Mouse (Mus musculus) liver, adult 2 months (tissue): ENCODE data around the gene Gcm1. TPM values are rescaled to one million over a fixed set of nuclear protein-coding genes. Genes with fewer than 3 reads are reported as not detected.

Experiments
- DNase-seq: peaks from one replicate; pipeline ENCODE4 v3.0.0-alpha.2; 2011; ENCODE audit warnings: low read depth, low spot score; ENCODE audit errors: extremely low read depth
- H3K27ac ChIP-seq: fragments of 200-500 bp; replicated peaks from 2 replicates; pipeline ENCODE4 v1.5.1; 2012; ENCODE audit warnings: low read depth, mild to moderate bottlenecking, control low read depth, inconsistent platforms, low read length; ENCODE audit not compliant: insufficient read depth
- H3K27me3 ChIP-seq: fragments of 200-500 bp; 2 replicates; pipeline ENCODE4 v1.6.1; 2012; ENCODE audit warnings: mild to moderate bottlenecking, moderate library complexity, low read length, inconsistent platforms; ENCODE audit not compliant: control insufficient read depth, insufficient read depth
- H3K36me3 ChIP-seq: fragments of 200-500 bp; 2 replicates; pipeline ENCODE4 v1.6.1; 2012; ENCODE audit warnings: low read length, inconsistent platforms; ENCODE audit not compliant: control insufficient read depth, insufficient read depth
- H3K4me1 ChIP-seq: fragments of 200-500 bp; 2 replicates; pipeline ENCODE4 v1.6.1; 2011; ENCODE audit warnings: low read length; ENCODE audit not compliant: control insufficient read depth, insufficient read depth
- H3K4me3 ChIP-seq: fragments of 200-500 bp; 2 replicates; pipeline ENCODE4 v1.5.1; 2011; ENCODE audit warnings: low read depth, mild to moderate bottlenecking, control low read depth, low read length, moderate library complexity; ENCODE audit not compliant: insufficient read depth
- H3K79me2 ChIP-seq: fragments of 200-500 bp; 2 replicates; pipeline ENCODE4 v1.6.1; 2012; ENCODE audit warnings: inconsistent platforms, mild to moderate bottlenecking, low read length, moderate library complexity; ENCODE audit not compliant: control insufficient read depth, insufficient read depth
- H3K9ac ChIP-seq: fragments of 200-500 bp; 2 replicates; pipeline ENCODE4 v1.6.1; 2012; ENCODE audit warnings: low read depth, mild to moderate bottlenecking, control low read depth, inconsistent platforms, low read length
- CTCF ChIP-seq: fragments of 200-500 bp; IDR thresholded peaks from 2 replicates; pipeline ENCODE4 v1.5.1; 2011; ENCODE audit warnings: low read depth, low read length, control low read depth
- POLR2A ChIP-seq: fragments of 200-500 bp; IDR thresholded peaks from 2 replicates; pipeline ENCODE4 v1.6.1; 2011; ENCODE audit warnings: low read length, control low read depth; ENCODE audit not compliant: insufficient read depth; ENCODE audit errors: extremely low read depth
- WGBS: fragments of 180-500 bp; shearing (Covaris S2); methylation state at CpG from one replicate; pipeline ENCODE4 v1.1.7; 2018; 5-methylcytosine and 5-hydroxymethylcytosine counted together
- polyA plus RNA-seq: library from polyadenylated mRNA; depleted of rRNA; stranded (reverse); fragments of >200 nt; gene quantifications from 2 replicates; pipeline ENCODE4 v1.2.3, GENCODE M21; 2012; rRNA removed
- total RNA-seq: library from RNA; depleted of rRNA; stranded (reverse); fragments of >200 nt; gene quantifications from 2 replicates; pipeline ENCODE4 v1.2.3, GENCODE M21; 2014; rRNA removed

Gcm1 gene
- total and polyA plus RNA-seq, 2 experiments = not detected

GRCm38 (mm10) chr9:78109656-78110055 lies 57.9 kb downstream of the Gcm1 start:
- no peak for TF ChIP-seq POLR2A
- TF ChIP-seq CTCF = peak; percentile 15; the same call in 1 of the 2 replicates
- H3K4me3 ChIP-seq = peak overlapping the region; percentile 48
- peak; percentile 63 for DNase-seq
- peaks cover 24% of the 10 kb centered on the region for H3K4me1 ChIP-seq
- H3K36me3 ChIP-seq = peaks cover 7% of the 10 kb centered on the region; the same call in 1 of the 2 replicates
- H3K27ac ChIP-seq = 0 out of 2 replicates have a peak overlapping the region, but pooled peaks have one; percentile 39
- H3K9ac ChIP-seq = peak overlapping the region; percentile 55
- H3K79me2 ChIP-seq = peaks cover 23% of the 10 kb centered on the region
- no peaks in the 10 kb centered on the region for H3K27me3 ChIP-seq
- WGBS = 19% methylated on average over 5 of the region's 5 CpGs

DNA sequence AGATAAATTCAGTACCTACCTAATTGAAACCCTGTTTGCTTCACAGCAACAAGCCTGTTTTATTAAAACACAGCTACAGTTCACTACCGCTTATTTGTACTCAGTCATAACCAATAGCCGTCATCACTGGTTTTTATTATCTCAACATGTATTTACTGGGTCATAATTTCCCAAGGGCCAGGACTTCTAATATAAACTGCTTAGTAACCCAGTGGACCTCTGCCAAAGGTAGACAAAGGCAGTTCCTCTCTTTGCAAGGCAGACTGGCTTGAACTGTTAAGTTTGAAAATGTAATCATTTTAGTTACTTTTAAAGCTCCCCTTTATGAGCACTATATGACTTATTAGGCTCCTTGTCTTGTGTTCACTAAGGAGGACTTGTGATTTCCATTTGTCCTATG lies 59.7 kb downstream of the Gcm1 start:
- no peaks in the 10 kb centered on the region for H3K27me3 ChIP-seq
- peaks cover 21% of the 10 kb centered on the region for H3K79me2 ChIP-seq
- H3K9ac ChIP-seq = no peak overlapping the region
- DNase-seq = peak; percentile 63
- 30% methylated on average over 2 of the region's 2 CpGs for WGBS
- no peak overlapping the region for H3K4me3 ChIP-seq
- no peak overlapping the region for H3K27ac ChIP-seq
- H3K4me1 ChIP-seq = peaks cover 14% of the 10 kb centered on the region
- TF ChIP-seq CTCF (no peak), POLR2A (no peak)
- no peaks in the 10 kb centered on the region; the same call in 1 of the 2 replicates for H3K36me3 ChIP-seq

DNA sequence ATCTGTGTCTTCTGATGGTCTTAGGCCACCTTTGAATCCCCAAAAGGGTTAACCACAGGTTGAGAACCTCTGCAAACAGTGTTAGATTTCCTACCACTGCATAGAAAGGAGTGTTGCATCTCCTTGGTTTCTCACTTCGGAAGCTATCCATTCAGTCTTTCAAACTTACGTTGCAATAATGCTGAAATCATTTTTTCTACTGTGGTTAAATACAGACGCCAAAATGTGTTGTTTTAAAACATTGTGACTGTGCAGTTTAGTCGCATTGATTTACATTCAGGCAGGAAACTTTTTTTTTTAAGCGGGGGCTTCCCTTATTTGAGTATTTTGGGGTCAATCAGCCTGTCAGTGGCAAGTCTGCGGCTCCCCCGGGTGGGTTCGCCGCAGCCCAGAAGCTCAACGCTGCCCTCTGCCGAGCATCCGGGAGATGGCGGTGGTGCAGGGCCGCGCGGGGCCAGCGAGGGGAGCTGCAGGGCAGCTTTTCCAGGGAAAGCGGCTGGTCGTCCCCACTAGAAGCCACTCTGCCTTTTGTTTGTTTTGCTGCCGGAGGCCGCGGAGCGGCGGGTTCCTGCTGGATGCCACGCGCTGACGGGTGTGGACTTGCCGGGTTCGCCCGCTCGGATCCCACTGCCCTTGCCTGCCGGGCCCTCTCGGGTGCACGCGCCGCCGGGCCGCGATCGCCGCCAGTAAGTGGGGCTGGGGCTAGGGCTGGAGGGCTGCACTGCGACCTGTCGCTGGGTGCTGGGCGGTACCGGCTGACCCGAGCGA lies 61.2 kb downstream of the Gcm1 start:
- Histone ChIP-seq H3K27me3 (no peaks in the 10 kb centered on the region), H3K36me3 (no peaks in the 10 kb centered on the region), H3K79me2 (peaks cover 17% of the 10 kb centered on the region), H3K4me1 (peaks cover 13% of the 10 kb centered on the region), H3K9ac (peak overlapping the region; percentile 100), H3K4me3 (peak overlapping the region; percentile 99), H3K27ac (peak overlapping the region; percentile 76)
- TF ChIP-seq CTCF = peak; percentile 98
- TF ChIP-seq POLR2A = no peak
- under 1% methylated on average over 47 of the region's 47 CpGs for WGBS
- DNase-seq = peak; percentile 74

GRCm38 (mm10) chr9:78113538-78113885 lies 61.8 kb downstream of the Gcm1 start:
- peak overlapping the region; percentile 100 for H3K9ac ChIP-seq
- H3K27ac ChIP-seq = peak overlapping the region; percentile 76
- peak overlapping the region; percentile 99 for H3K4me3 ChIP-seq
- H3K4me1 ChIP-seq = peaks cover 15% of the 10 kb centered on the region
- DNase-seq = no peak
- WGBS = 8% methylated on average over 14 of the region's 14 CpGs
- H3K79me2 ChIP-seq = peaks cover 20% of the 10 kb centered on the region
- no peaks in the 10 kb centered on the region for H3K27me3 ChIP-seq
- no peak for TF ChIP-seq POLR2A
- no peak for TF ChIP-seq CTCF
- H3K36me3 ChIP-seq = peaks cover 2% of the 10 kb centered on the region; the same call in 1 of the 2 replicates

Other genes starting within 250 kb of the Gcm1 start
- 228 and 280 TPM in 2 replicates for gene Elovl5, start 134.6 kb upstream of the Gcm1 start, total RNA-seq
- 234 and 322 TPM in 2 replicates for gene Elovl5, start 134.6 kb upstream of the Gcm1 start, polyA plus RNA-seq
- 80.5 and 99.3 TPM in 2 replicates for gene Fbxo9, start 57.1 kb downstream of the Gcm1 start, total RNA-seq
- gene Fbxo9, start 57.1 kb downstream of the Gcm1 start, polyA plus RNA-seq = 83.4 and 107 TPM in 2 replicates
- 10.2 and 10.9 TPM in 2 replicates for gene Ick, start 57.3 kb downstream of the Gcm1 start, total RNA-seq
- gene Ick, start 57.3 kb downstream of the Gcm1 start, polyA plus RNA-seq = 7.3 and 7.5 TPM in 2 replicates
- 137 and 139 TPM in 2 replicates for gene Gsta4, start 130.8 kb downstream of the Gcm1 start, total RNA-seq
- gene Gsta4, start 130.8 kb downstream of the Gcm1 start, polyA plus RNA-seq = 45.2 and 46.5 TPM in 2 replicates
- 6.1 and 42.4 TPM in 2 replicates for gene Gsta1, start 178.7 kb downstream of the Gcm1 start, total RNA-seq
- 1.0 and 2.8 TPM in 2 replicates for gene Gsta1, start 178.7 kb downstream of the Gcm1 start, polyA plus RNA-seq
- 5.1 and 42.0 TPM in 2 replicates for gene Gm3776, start 205.2 kb downstream of the Gcm1 start, total RNA-seq
- 0.48 and 0.92 TPM in 2 replicates for gene Gm3776, start 205.2 kb downstream of the Gcm1 start, polyA plus RNA-seq
- 0.54 TPM in 1 of 2 replicates, not detected in the other for gene Gm10639, start 238.0 kb downstream of the Gcm1 start, total RNA-seq
- gene Gm10639, start 238.0 kb downstream of the Gcm1 start, polyA plus RNA-seq = not detected in 2 replicates